Mouse (Mus musculus): ENCODE data around the gene Phb. TPM values are rescaled to one million over a fixed set of nuclear protein-coding genes. Genes with fewer than 3 reads are reported as not detected.

Phb gene
- polyA plus RNA-seq, 1 experiment: 296 TPM

GRCm38 (mm10) chr11:95719356-95719755, 52.6 kb downstream of the Phb start:
- WGBS: 64% methylated on average over 3 of the region's 3 CpGs
- H3K36me3 ChIP-seq (ENCODE audit: control insufficient read depth, insufficient read depth, low read length): no peaks in the 10 kb centered on the region
- no peak for DNase-seq
- H3K4me1 ChIP-seq (ENCODE audit: control insufficient read depth, insufficient read depth, low read length): peaks cover 5% of the 10 kb centered on the region; the same call in 1 of the 2 replicates
- H3K27me3 ChIP-seq (replicated peaks; ENCODE audit: control insufficient read depth, insufficient read depth, low read length): no peaks in the 10 kb centered on the region; the same call in 1 of the 2 replicates
- H3K4me3 ChIP-seq (ENCODE audit: insufficient read depth, low read depth, low read length): no peak overlapping the region
- TF ChIP-seq CTCF (conservative IDR thresholded peaks at IDR 0.05; ENCODE audit: insufficient read depth, insufficient read length, low read depth, low read length) (no peak), POLR2A (IDR thresholded peaks at IDR 0.05; ENCODE audit: low read depth, low read length) (no peak)
- H3K27ac ChIP-seq (ENCODE audit: insufficient read depth, low read depth, low read length): no peak overlapping the region

- 94% methylated on average over 5 of the region's 5 CpGs for WGBS
- no peak for TF ChIP-seq CTCF (conservative IDR thresholded peaks at IDR 0.05; ENCODE audit: insufficient read depth, insufficient read length, low read depth, low read length)
- TF ChIP-seq POLR2A (IDR thresholded peaks at IDR 0.05; ENCODE audit: low read depth, low read length): no peak
These were observed 56.5 kb downstream of the Phb start, which contains the start of gene B130006D01Rik for GRCm38 (mm10) chr11:95723287-95723686. Gene B130006D01Rik, plus strand, starts transcription at chr11:95723587.

GRCm38 (mm10) chr11:95724466-95724865, 57.7 kb downstream of the Phb start:
- WGBS: 66% methylated on average over 4 of the region's 4 CpGs
- Histone ChIP-seq H3K36me3 (ENCODE audit: control insufficient read depth, insufficient read depth, low read length) (no peaks in the 10 kb centered on the region), H3K4me3 (ENCODE audit: insufficient read depth, low read depth, low read length) (no peak overlapping the region), H3K27ac (ENCODE audit: insufficient read depth, low read depth, low read length) (no peak overlapping the region), H3K4me1 (ENCODE audit: control insufficient read depth, insufficient read depth, low read length) (0 out of 2 replicates have a peak, but pooled peaks cover 4% of the 10 kb centered on the region), H3K27me3 (replicated peaks; ENCODE audit: control insufficient read depth, insufficient read depth, low read length) (no peaks in the 10 kb centered on the region; the same call in 1 of the 2 replicates)
- DNase-seq: no peak
- no peak for TF ChIP-seq CTCF (conservative IDR thresholded peaks at IDR 0.05; ENCODE audit: insufficient read depth, insufficient read length, low read depth, low read length)
- TF ChIP-seq POLR2A (IDR thresholded peaks at IDR 0.05; ENCODE audit: low read depth, low read length): no peak

More at GRCm38 (mm10) chr11:95723287-95723686, 56.5 kb downstream of the Phb start, which contains the start of gene B130006D01Rik:
- Histone ChIP-seq H3K27me3 (replicated peaks; ENCODE audit: control insufficient read depth, insufficient read depth, low read length) (no peaks in the 10 kb centered on the region; the same call in 1 of the 2 replicates), H3K4me3 (ENCODE audit: insufficient read depth, low read depth, low read length) (no peak within 1 kb of the TSS), H3K27ac (ENCODE audit: insufficient read depth, low read depth, low read length) (no peak within 1 kb of the TSS), H3K4me1 (ENCODE audit: control insufficient read depth, insufficient read depth, low read length) (0 out of 2 replicates have a peak, but pooled peaks cover 2% of the 10 kb centered on the region), H3K36me3 (ENCODE audit: control insufficient read depth, insufficient read depth, low read length) (no peaks in the 10 kb centered on the region)
- DNase-seq: no peak

- Histone ChIP-seq H3K4me1 (ENCODE audit: control insufficient read depth, insufficient read depth, low read length) (0 out of 2 replicates have a peak, but pooled peaks cover 5% of the 10 kb centered on the region), H3K4me3 (ENCODE audit: insufficient read depth, low read depth, low read length) (no peak overlapping the region), H3K27me3 (replicated peaks; ENCODE audit: control insufficient read depth, insufficient read depth, low read length) (no peaks in the 10 kb centered on the region; the same call in 1 of the 2 replicates), H3K27ac (ENCODE audit: insufficient read depth, low read depth, low read length) (no peak overlapping the region), H3K36me3 (ENCODE audit: control insufficient read depth, insufficient read depth, low read length) (no peaks in the 10 kb centered on the region)
- TF ChIP-seq POLR2A (IDR thresholded peaks at IDR 0.05; ENCODE audit: low read depth, low read length) (no peak), CTCF (conservative IDR thresholded peaks at IDR 0.05; ENCODE audit: insufficient read depth, insufficient read length, low read depth, low read length) (no peak)
- no peak for DNase-seq
- WGBS: 61% methylated on average over 4 of the region's 4 CpGs
These were observed 59.4 kb downstream of the Phb start for GRCm38 (mm10) chr11:95726156-95726555.

GRCm38 (mm10) chr11:95727947-95728346, 61.2 kb downstream of the Phb start:
- Histone ChIP-seq H3K27ac (ENCODE audit: insufficient read depth, low read depth, low read length) (no peak overlapping the region), H3K4me3 (ENCODE audit: insufficient read depth, low read depth, low read length) (no peak overlapping the region), H3K36me3 (ENCODE audit: control insufficient read depth, insufficient read depth, low read length) (no peaks in the 10 kb centered on the region), H3K27me3 (replicated peaks; ENCODE audit: control insufficient read depth, insufficient read depth, low read length) (no peaks in the 10 kb centered on the region; the same call in 1 of the 2 replicates), H3K4me1 (ENCODE audit: control insufficient read depth, insufficient read depth, low read length) (0 out of 2 replicates have a peak, but pooled peaks cover 5% of the 10 kb centered on the region)
- TF ChIP-seq CTCF (conservative IDR thresholded peaks at IDR 0.05; ENCODE audit: insufficient read depth, insufficient read length, low read depth, low read length) (no peak), POLR2A (IDR thresholded peaks at IDR 0.05; ENCODE audit: low read depth, low read length) (no peak)
- DNase-seq: no peak
- 89% methylated on average over 5 of the region's 5 CpGs for WGBS

GRCm38 (mm10) chr11:95728916-95729907, 62.5 kb downstream of the Phb start:
- Histone ChIP-seq H3K27ac (ENCODE audit: insufficient read depth, low read depth, low read length) (peak overlapping the region; percentile 35; the same call in 1 of the 2 replicates), H3K4me3 (ENCODE audit: insufficient read depth, low read depth, low read length) (no peak overlapping the region), H3K27me3 (replicated peaks; ENCODE audit: control insufficient read depth, insufficient read depth, low read length) (no peaks in the 10 kb centered on the region), H3K36me3 (ENCODE audit: control insufficient read depth, insufficient read depth, low read length) (no peaks in the 10 kb centered on the region), H3K4me1 (ENCODE audit: control insufficient read depth, insufficient read depth, low read length) (0 out of 2 replicates have a peak, but pooled peaks cover 5% of the 10 kb centered on the region)
- DNase-seq: peak; percentile 27
- 71% methylated on average over 12 of the region's 12 CpGs for WGBS
- TF ChIP-seq CTCF (conservative IDR thresholded peaks at IDR 0.05; ENCODE audit: insufficient read depth, insufficient read length, low read depth, low read length): no peak
- TF ChIP-seq POLR2A (IDR thresholded peaks at IDR 0.05; ENCODE audit: low read depth, low read length): no peak

Other genes starting within 250 kb of the Phb start
- gene Nxph3, start 152.4 kb upstream of the Phb start, polyA plus RNA-seq (2012; rRNA removed): 4.1 and 4.2 TPM in 2 replicates
- gene Ngfr, start 79.2 kb upstream of the Phb start, polyA plus RNA-seq (2012; rRNA removed): 5.7 and 6.6 TPM in 2 replicates
- 10.9 and 11.4 TPM in 2 replicates for gene Zfp652, start 45.7 kb downstream of the Phb start, polyA plus RNA-seq (2012; rRNA removed)
- 0.03 and 0.07 TPM in 2 replicates for gene B130006D01Rik, start 56.6 kb downstream of the Phb start, polyA plus RNA-seq (2012; rRNA removed)
- 26.4 and 46.5 TPM in 2 replicates for gene Phospho1, start 157.5 kb downstream of the Phb start, polyA plus RNA-seq (2012; rRNA removed)
- 8.0 and 10.3 TPM in 2 replicates for gene Gngt2, start 170.3 kb downstream of the Phb start, polyA plus RNA-seq (2012; rRNA removed)
- gene Abi3, start 175.5 kb downstream of the Phb start, polyA plus RNA-seq (2012; rRNA removed): 21.8 and 25.0 TPM in 2 replicates
- 0.19 and 0.38 TPM in 2 replicates for gene B4galnt2, start 247.9 kb downstream of the Phb start, polyA plus RNA-seq (2012; rRNA removed)